Mouse (Mus musculus) stomach, postnatal 0 days (tissue): ENCODE measurements around the gene Acta1.

Experiments
- CTCF ChIP-seq: IDR thresholded peaks from 2 replicates; pipeline ENCODE4 v1.5.1; 2016; ENCODE audit warnings: antibody characterized with exemption, low read depth, mild to moderate bottlenecking, moderate library complexity
- EP300 ChIP-seq: optimal IDR thresholded peaks from 2 replicates; pipeline ENCODE3; 2016; ENCODE audit warnings: antibody characterized with exemption

DNA sequence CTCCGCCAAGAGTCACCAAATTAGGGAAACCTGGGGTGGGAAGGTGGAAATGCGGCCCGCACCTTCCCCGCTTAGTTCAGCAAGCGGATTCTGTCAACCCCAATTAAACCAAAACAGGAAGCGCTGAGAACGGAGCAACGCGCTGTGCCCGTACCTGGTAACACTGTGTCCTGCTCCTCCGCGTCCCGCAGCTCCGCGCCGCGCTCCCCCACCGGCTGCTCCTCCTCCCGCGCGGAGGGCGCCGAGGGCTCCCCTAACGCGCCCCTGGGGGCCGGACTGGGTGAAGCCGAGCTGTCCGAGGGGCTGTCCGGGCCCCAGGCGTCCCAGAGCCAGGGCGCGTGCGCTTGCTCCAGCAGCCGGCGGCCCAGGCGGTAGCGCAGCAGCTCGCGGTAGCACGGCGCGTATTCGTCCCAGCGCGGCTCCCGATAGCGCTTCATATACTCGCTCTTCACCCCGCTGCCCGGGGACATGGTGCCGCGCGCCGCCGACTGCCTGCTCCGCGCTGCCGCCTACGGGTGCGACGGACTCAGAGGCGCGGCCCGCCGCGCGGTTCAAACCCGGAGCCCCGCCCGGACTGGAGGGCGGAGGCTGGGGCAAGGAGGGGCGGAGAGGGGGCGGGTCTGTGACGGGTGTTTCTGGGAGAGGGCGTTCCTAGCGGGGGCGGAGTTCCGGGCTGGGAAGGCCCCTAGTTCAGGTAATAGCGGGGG, 35.5 kb downstream of the Acta1 start:
- TF ChIP-seq EP300 (no peak), CTCF (peak; percentile 60)
